Mouse (Mus musculus): ENCODE data around the gene Ceacam18.

DNA sequence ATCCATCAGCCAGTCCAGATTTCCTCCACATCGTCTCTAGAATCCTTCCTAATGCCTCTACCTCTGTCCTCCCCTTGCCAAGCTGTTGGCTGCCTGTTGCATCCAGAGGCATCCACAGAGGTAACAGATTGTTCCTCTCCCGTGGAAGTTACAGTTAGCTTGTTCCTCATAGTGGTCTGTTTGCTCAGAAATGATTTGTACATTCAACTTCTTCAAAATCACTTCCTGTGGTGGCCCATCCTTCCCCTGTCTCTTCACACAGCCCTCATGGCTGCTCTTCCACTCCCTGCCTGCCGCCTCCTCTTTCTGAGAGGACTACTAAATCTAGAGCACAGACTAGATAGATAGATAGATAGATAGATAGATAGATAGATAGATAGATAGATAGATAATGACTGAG lies 20.0 kb downstream of the Ceacam18 start:
- TF ChIP-seq POLR2A (IDR thresholded peaks at IDR 0.05; ENCODE audit: low read depth, low read length) (no peak), CTCF (IDR thresholded peaks at IDR 0.05; ENCODE audit: borderline replicate concordance, insufficient read depth, low read length) (no peak)

All from embryonic fibroblast, embryonic 13.5 days (primary cell).